ENCODE assay signal across 8 mouse cellular contexts in genomic region chr5:3928690-3929046, GRCm38 (mm10). TPM values are rescaled to one million over a fixed set of nuclear protein-coding genes. Genes with fewer than 3 reads are reported as not detected.
DNase-seq lines count a peak whose midpoint lies in the region; ATAC-seq and TF ChIP-seq lines count a peak whose summit lies in the region.

No protein-coding gene starts in this region.

- H3K4me2 ChIP-seq in CH12.LX (ENCODE audit: insufficient read depth, low read depth, poor library complexity, severe bottlenecking) = peak overlapping the region; percentile 97
- peak overlapping the region; percentile 85 for H3K4me2 ChIP-seq in lung, postnatal 0 days (replicated peaks; ENCODE audit: low read depth, low read length)

- no peaks in the 10 kb centered on the region for H3K27me3 ChIP-seq in CH12.LX (replicated peaks)
- no peaks in the 10 kb centered on the region for H3K27me3 ChIP-seq in heart, adult 2 months (ENCODE audit: control insufficient read depth, insufficient read depth, low read length)
- no peaks in the 10 kb centered on the region for H3K27me3 ChIP-seq in kidney, adult 2 months (replicated peaks; ENCODE audit: control insufficient read depth, insufficient read depth, low read length)
- no peaks in the 10 kb centered on the region for H3K27me3 ChIP-seq in lung, postnatal 0 days (replicated peaks; ENCODE audit: insufficient read depth, low read length)

- peaks cover 4% of the 10 kb centered on the region for H3K79me2 ChIP-seq in CH12.LX (replicated peaks; ENCODE audit: control insufficient read depth, extremely low read depth, insufficient read depth, poor library complexity, severe bottlenecking)
- peaks cover 4% of the 10 kb centered on the region for H3K79me2 ChIP-seq in heart, adult 2 months (replicated peaks; ENCODE audit: control insufficient read depth, insufficient read depth, low read length)

- TF ChIP-seq CTCF in CH12.LX (conservative IDR thresholded peaks at IDR 0.05 in 1 of 2, IDR thresholded peaks at IDR 0.05 in 1 of 2; ENCODE audit: low read depth in 2 of 2, low read length in 2 of 2) = no peak
- TF ChIP-seq CTCF in heart, adult 2 months (IDR thresholded peaks at IDR 0.05) = no peak
- no peak for TF ChIP-seq CTCF in kidney, adult 2 months (conservative IDR thresholded peaks at IDR 0.05; ENCODE audit: insufficient read depth, insufficient read length, low read depth, low read length)
- no peak for TF ChIP-seq CTCF in lung, postnatal 0 days (IDR thresholded peaks at IDR 0.05)

- H3K9me3 ChIP-seq in CH12.LX (replicated peaks; ENCODE audit: low read length) = no peaks in the 10 kb centered on the region
- H3K9me3 ChIP-seq in lung, postnatal 0 days (ENCODE audit: low read length) = no peaks in the 10 kb centered on the region

- dilution Hi-C loops in CH12.LX (cut with MboI; ENCODE audit: extremely low pct_ligation_motif_present, extremely low pct_unique_long_range_greater_than_20kb, low sequenced_read_pairs) = no loop called here

- peak overlapping the region; percentile 73 for H3K9ac ChIP-seq in CH12.LX (ENCODE audit: insufficient read depth, low read depth)
- peak overlapping the region; percentile 100 for H3K9ac ChIP-seq in heart, adult 2 months (ENCODE audit: low read depth, low read length)
- H3K9ac ChIP-seq in lung, postnatal 0 days (replicated peaks; ENCODE audit: low read depth) = peak overlapping the region; percentile 95

- peaks cover 0 to 3% of the 10 kb centered on the region in 2 experiments for H3K36me3 ChIP-seq in CH12.LX (replicated peaks in 1 of 2; ENCODE audit: control insufficient read depth in 1 of 2, insufficient read depth in 1 of 2, low read length in 1 of 2)
- peaks cover 2% of the 10 kb centered on the region for H3K36me3 ChIP-seq in heart, adult 2 months (ENCODE audit: control insufficient read depth, insufficient read depth, low read length)
- no peaks in the 10 kb centered on the region for H3K36me3 ChIP-seq in kidney, adult 2 months (ENCODE audit: control insufficient read depth, insufficient read depth, low read length)
- no peaks in the 10 kb centered on the region for H3K36me3 ChIP-seq in lung, postnatal 0 days (ENCODE audit: insufficient read depth, low read length)

- peak overlapping the region; percentile 68 to 83 (median 77) for H3K4me3 ChIP-seq in CH12.LX (replicated peaks in 1 of 3; ENCODE audit: low read depth in 2 of 3, low read length in 2 of 3, poor library complexity in 1 of 3)
- H3K4me3 ChIP-seq in heart, adult 2 months = peak overlapping the region; percentile 89
- H3K4me3 ChIP-seq in kidney, adult 2 months (ENCODE audit: insufficient read depth, low read depth, low read length) = peak overlapping the region; percentile 97
- H3K4me3 ChIP-seq in lung, postnatal 0 days (ENCODE audit: low read depth, low read length) = peak overlapping the region; percentile 93

- intact Hi-C loops in heart, adult 2 months (cut with DNase I) = no loop called here

- no peak for TF ChIP-seq RAD21 in CH12.LX (IDR thresholded peaks at IDR 0.05; ENCODE audit: low read depth, low read length)

- in situ Hi-C loops in CH12.LX (cut with MboI; ENCODE audit: low pct_ligation_motif_present, low pct_unique_long_range_greater_than_20kb, low sequenced_read_pairs) = no loop called here

- TF ChIP-seq EP300 in CH12.LX (IDR thresholded peaks at IDR 0.05; ENCODE audit: low read length) = no peak
- no peak for TF ChIP-seq EP300 in heart, adult 2 months (IDR thresholded peaks at IDR 0.05; ENCODE audit: insufficient read depth, low read depth, low read length)
- no peak for TF ChIP-seq EP300 in lung, postnatal 0 days (IDR thresholded peaks at IDR 0.05)

- H3K27ac ChIP-seq in CH12.LX (ENCODE audit: insufficient read depth, low read depth) = no peak overlapping the region
- H3K27ac ChIP-seq in heart, adult 2 months = peak overlapping the region; percentile 91
- H3K27ac ChIP-seq in kidney, adult 2 months (ENCODE audit: insufficient read depth, low read depth, low read length) = no peak overlapping the region; the same call in 1 of the 2 replicates
- peak overlapping the region; percentile 92 for H3K27ac ChIP-seq in lung, postnatal 0 days (ENCODE audit: low read length)

- peak; percentile 33 for ATAC-seq in activated CD4-positive, CD25-positive, alpha-beta regulatory T cell, adult 4 months
- ATAC-seq in lung, postnatal 0 days = peak; percentile 75

- WGBS in heart, adult 2 months = 0% methylated on average over 12 of the region's 12 CpGs
- under 1% methylated on average over 12 of the region's 12 CpGs for WGBS in kidney, adult 2 months
- 4% methylated on average over 12 of the region's 12 CpGs for WGBS in lung, postnatal 0 days

- TF ChIP-seq POLR2A in CH12.LX (IDR thresholded peaks at IDR 0.05; ENCODE audit: low read depth, low read length) = no peak
- TF ChIP-seq POLR2A in heart, adult 2 months (IDR thresholded peaks at IDR 0.05; ENCODE audit: insufficient read depth, low read depth, low read length) = no peak
- no peak for TF ChIP-seq POLR2A in kidney, adult 2 months (IDR thresholded peaks at IDR 0.05; ENCODE audit: low read depth, low read length)

- DNase-seq in CH12.LX (ENCODE audit: extremely low read depth) = peak; percentile 25
- peak; percentile 74 for DNase-seq in embryo, embryonic 10.5 days (ENCODE audit: low spot score)
- DNase-seq in heart, adult 2 months = peak; percentile 38 to 58
- peak; percentile 49 for DNase-seq in kidney, adult 2 months
- DNase-seq in lung, postnatal 0 days (ENCODE audit: low spot score) = peak; percentile 63
- peak; percentile 53 for DNase-seq in retina, embryonic 14.5 days (ENCODE audit: low spot score)
- DNase-seq in yolk sac, embryonic 10.5 days (ENCODE audit: low spot score) = no peak

- H3K4me1 ChIP-seq in CH12.LX (ENCODE audit: control insufficient read depth in 1 of 2, insufficient read depth in 2 of 2) = peaks cover 6 to 15% of the 10 kb centered on the region in 2 experiments; a peak in 3 of 4 replicates
- H3K4me1 ChIP-seq in heart, adult 2 months (ENCODE audit: control insufficient read depth, insufficient read depth, low read length) = peaks cover 6% of the 10 kb centered on the region
- H3K4me1 ChIP-seq in kidney, adult 2 months (ENCODE audit: control insufficient read depth, insufficient read depth, low read length) = peaks cover 4% of the 10 kb centered on the region
- peaks cover 7% of the 10 kb centered on the region; the same call in 1 of the 2 replicates for H3K4me1 ChIP-seq in lung, postnatal 0 days (ENCODE audit: insufficient read depth, low read depth, low read length)

TF ChIP-seq in CH12.LX, 34 proteins besides CTCF, POLR2A, EP300 and RAD21:
- 0 out of 2 replicates have a peak, but pooled peaks have one; percentile 18 for TF ChIP-seq MXI1 (IDR thresholded peaks at IDR 0.05; ENCODE audit: low read depth, low read length)
- no peak for TF ChIP-seq ZNF384 (IDR thresholded peaks at IDR 0.05; ENCODE audit: low read depth, low read length)
- TF ChIP-seq BHLHE40 (IDR thresholded peaks at IDR 0.05; ENCODE audit: low read depth, low read length) = 0 out of 2 replicates have a peak, but pooled peaks have one; percentile 21
- TF ChIP-seq SMC3 (IDR thresholded peaks at IDR 0.05; ENCODE audit: low read depth, low read length) = no peak
- no peak for TF ChIP-seq ETS1 (conservative IDR thresholded peaks at IDR 0.05; ENCODE audit: low read depth, low read length)
- no peak for TF ChIP-seq ZMIZ1 (IDR thresholded peaks at IDR 0.05; ENCODE audit: low read depth, low read length)
- no peak for TF ChIP-seq MAZ (IDR thresholded peaks at IDR 0.05; ENCODE audit: low read depth, low read length)

RNA-seq across cellular contexts. Expression of gene Akap9, which starts 0.8 kb away (rescaled TPM):
- 15.6 and 17.2 TPM in 2 replicates for total RNA-seq in CH12.LX (2012; rRNA removed)
- 8.4 and 10.3 TPM in 2 replicates for total RNA-seq in CH12.LX (2014; rRNA removed)
- 12.8 and 13.5 TPM in 2 replicates for polyA plus RNA-seq in CH12.LX (2012; ENCODE audit: insufficient read length, low read depth)
- 100 to 1,000 TPM; 116 to 142 TPM for polyA plus RNA-seq in activated CD4-positive, CD25-positive, alpha-beta regulatory T cell, adult 4 months (2017; shearing (Covaris generic))
- 10 to 100 TPM; 37.5 to 45.3 TPM for total RNA-seq in heart, adult 2 months (2021)
- polyA plus RNA-seq in heart, adult 2 months (2012; rRNA removed) = 4.4 and 6.8 TPM in 2 replicates
- polyA plus RNA-seq in kidney, adult 2 months (2012; rRNA removed) = 5.7 and 6.3 TPM in 2 replicates
- polyA plus RNA-seq in lung, postnatal 0 days (2015; fragmentation: Nextera tagmentation; extraction: Ambion mirVana) = 144 and 158 TPM in 2 replicates

RNA-seq across cellular contexts. Expression of gene Mterf1a, which starts 34.9 kb away (rescaled TPM):
- total RNA-seq in CH12.LX (2012; rRNA removed) = 11.0 and 11.7 TPM in 2 replicates
- total RNA-seq in CH12.LX (2014; rRNA removed) = 18.1 and 21.4 TPM in 2 replicates
- polyA plus RNA-seq in CH12.LX (2012; ENCODE audit: insufficient read length, low read depth) = 7.8 and 11.6 TPM in 2 replicates
- 10 to 100 TPM; 24.3 to 27.5 TPM for polyA plus RNA-seq in activated CD4-positive, CD25-positive, alpha-beta regulatory T cell, adult 4 months (2017; shearing (Covaris generic))
- 1 to 10 TPM; 2.4 to 3.7 TPM for total RNA-seq in heart, adult 2 months (2021)
- polyA plus RNA-seq in heart, adult 2 months (2012; rRNA removed) = 0.70 and 1.5 TPM in 2 replicates
- polyA plus RNA-seq in kidney, adult 2 months (2012; rRNA removed) = 1.0 and 1.1 TPM in 2 replicates
- 5.1 and 5.7 TPM in 2 replicates for polyA plus RNA-seq in lung, postnatal 0 days (2015; fragmentation: Nextera tagmentation; extraction: Ambion mirVana)

Comparison
In these comparisons a context has a peak if more than half of its experiments do, and no peak if none do; other contexts are left out.
1. H3K27ac ChIP-seq: peak in heart, adult 2 months (single experiment) and lung, postnatal 0 days (single experiment); none in CH12.LX (single experiment) and kidney, adult 2 months (single experiment).
2. Peak in every context shown above with its lines, with median percentiles within 50 percentile points of each other: H3K4me3 ChIP-seq and H3K9ac ChIP-seq.